Mouse (Mus musculus) layer of hippocampus, adult 9-11 months (tissue): ENCODE measurements around the gene Gabrr1.
A peak's percentile ranks its signal among the peaks of the same experiment; 100 is the strongest.

Experiments
- DNase-seq: peaks from one replicate; pipeline ENCODE4 v3.0.0; 2022

Gabrr1 gene

DNA sequence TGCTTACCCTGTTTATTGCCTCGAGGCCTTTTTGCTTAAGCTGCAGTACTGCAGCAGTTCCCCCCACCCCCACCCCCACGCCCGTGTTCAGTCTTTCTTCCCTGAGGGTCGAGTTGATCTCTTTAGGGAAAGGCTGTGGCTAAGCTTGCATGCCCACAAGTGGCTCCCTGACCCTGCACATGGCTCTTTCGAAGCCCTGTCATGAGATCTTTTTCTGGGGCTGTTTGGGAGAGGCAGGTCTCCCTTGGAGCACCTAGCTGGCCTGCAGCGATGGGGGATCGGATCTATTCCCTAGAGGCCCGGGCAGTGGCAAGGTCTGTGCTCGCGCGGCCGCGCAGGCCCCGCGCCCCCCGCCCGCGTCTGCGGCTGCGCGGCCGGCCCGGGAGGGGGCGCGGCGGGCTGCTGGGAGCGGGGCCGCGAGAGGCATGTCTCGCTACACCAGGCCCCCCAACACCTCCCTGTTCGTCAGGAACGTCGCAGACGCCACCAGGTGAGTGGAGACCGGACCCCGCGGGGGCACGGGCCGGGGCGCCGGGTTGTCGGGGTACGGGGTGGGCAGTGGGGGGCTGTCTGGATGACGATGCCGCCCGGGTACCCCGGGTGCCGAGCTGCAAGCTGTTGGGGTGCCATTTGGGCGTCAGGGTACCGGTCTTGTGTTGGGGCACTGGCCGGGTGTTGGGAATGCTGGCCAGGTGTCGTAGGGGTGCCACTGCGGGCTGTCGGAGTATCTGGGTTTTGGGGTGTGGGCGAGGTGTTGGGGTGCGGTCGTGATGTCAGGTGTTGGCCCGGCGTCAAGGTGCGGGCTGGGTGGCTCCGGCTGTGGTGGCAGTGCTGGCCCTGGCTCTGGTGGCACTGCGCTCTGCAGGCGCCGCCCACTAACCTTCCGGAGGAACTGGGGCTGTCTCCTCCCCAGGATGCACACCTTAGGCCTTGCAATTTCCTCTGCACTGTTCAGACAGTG, 76.8 kb downstream of the Gabrr1 start, which contains the start of gene Srsf12:
Gene Srsf12 (plus strand): TSS at position 111 of the 961 bp plus-strand sequence.
- DNase-seq = peak; percentile 26
